Mouse (Mus musculus): Measurements from ENCODE around the gene Hebp1. TPM values are rescaled to one million over a fixed set of nuclear protein-coding genes. Genes with fewer than 3 reads are reported as not detected.

The Hebp1 gene
- polyA plus RNA-seq, 1 experiment from 2014 or later = 4.8 TPM

- H3K9me3 ChIP-seq (ENCODE audit: control insufficient read depth, low read length) = no peaks in the 10 kb centered on the region
- no peak for ATAC-seq
- H3K9ac ChIP-seq (replicated peaks; ENCODE audit: low read depth, low read length) = no peak overlapping the region
- no peak overlapping the region for H3K4me2 ChIP-seq (ENCODE audit: low read length)
- peaks cover 5% of the 10 kb centered on the region for H3K4me1 ChIP-seq (replicated peaks; ENCODE audit: control insufficient read depth, insufficient read depth, low read length)
- H3K4me3 ChIP-seq (replicated peaks; ENCODE audit: low read length) = no peak overlapping the region
- peaks cover 20% of the 10 kb centered on the region for H3K36me3 ChIP-seq (ENCODE audit: control insufficient read depth, insufficient read depth)
- 44% methylated on average over 10 of the region's 10 CpGs for WGBS
- no peak overlapping the region for H3K27ac ChIP-seq (ENCODE audit: low read length)
- no peaks in the 10 kb centered on the region for H3K27me3 ChIP-seq (replicated peaks; ENCODE audit: control insufficient read depth, insufficient read depth, low read length)
These were observed 30.7 kb upstream of the Hebp1 start for GRCm38 (mm10) chr6:135228465-135228941.

GRCm38 (mm10) chr6:135223786-135224416 is 26.1 kb upstream of the Hebp1 start:
- peak; percentile 90 for ATAC-seq
- Histone ChIP-seq H3K4me1 (replicated peaks; ENCODE audit: control insufficient read depth, insufficient read depth, low read length) (peaks cover 8% of the 10 kb centered on the region), H3K27ac (ENCODE audit: low read length) (peak overlapping the region; percentile 31; the same call in 1 of the 2 replicates), H3K4me2 (ENCODE audit: low read length) (no peak overlapping the region), H3K4me3 (replicated peaks; ENCODE audit: low read length) (no peak overlapping the region), H3K27me3 (replicated peaks; ENCODE audit: control insufficient read depth, insufficient read depth, low read length) (no peaks in the 10 kb centered on the region), H3K9ac (replicated peaks; ENCODE audit: low read depth, low read length) (no peak overlapping the region), H3K36me3 (ENCODE audit: control insufficient read depth, insufficient read depth) (peaks cover 9% of the 10 kb centered on the region), H3K9me3 (ENCODE audit: control insufficient read depth, low read length) (no peaks in the 10 kb centered on the region)
- 67% methylated on average over 6 of the region's 6 CpGs for WGBS

GRCm38 (mm10) chr6:135219916-135220315 is 22.1 kb upstream of the Hebp1 start:
- Histone ChIP-seq H3K36me3 (ENCODE audit: control insufficient read depth, insufficient read depth) (peaks cover 7% of the 10 kb centered on the region), H3K27ac (ENCODE audit: low read length) (no peak overlapping the region), H3K27me3 (replicated peaks; ENCODE audit: control insufficient read depth, insufficient read depth, low read length) (no peaks in the 10 kb centered on the region), H3K4me1 (replicated peaks; ENCODE audit: control insufficient read depth, insufficient read depth, low read length) (peaks cover 8% of the 10 kb centered on the region), H3K9me3 (ENCODE audit: control insufficient read depth, low read length) (no peaks in the 10 kb centered on the region), H3K9ac (replicated peaks; ENCODE audit: low read depth, low read length) (no peak overlapping the region), H3K4me3 (replicated peaks; ENCODE audit: low read length) (no peak overlapping the region), H3K4me2 (ENCODE audit: low read length) (no peak overlapping the region)
- no peak for ATAC-seq
- 78% methylated on average over 5 of the region's 5 CpGs for WGBS

- 90% methylated on average over 8 of the region's 8 CpGs for WGBS
- Histone ChIP-seq H3K9me3 (ENCODE audit: control insufficient read depth, low read length) (no peaks in the 10 kb centered on the region), H3K4me3 (replicated peaks; ENCODE audit: low read length) (no peak overlapping the region), H3K4me2 (ENCODE audit: low read length) (no peak overlapping the region), H3K36me3 (ENCODE audit: control insufficient read depth, insufficient read depth) (peaks cover 10% of the 10 kb centered on the region), H3K4me1 (replicated peaks; ENCODE audit: control insufficient read depth, insufficient read depth, low read length) (peaks cover 2% of the 10 kb centered on the region; the same call in 1 of the 2 replicates), H3K27me3 (replicated peaks; ENCODE audit: control insufficient read depth, insufficient read depth, low read length) (no peaks in the 10 kb centered on the region), H3K9ac (replicated peaks; ENCODE audit: low read depth, low read length) (no peak overlapping the region), H3K27ac (ENCODE audit: low read length) (no peak overlapping the region)
- no peak for ATAC-seq
These were observed 20.5 kb upstream of the Hebp1 start for GRCm38 (mm10) chr6:135218330-135218729.

GRCm38 (mm10) chr6:135212666-135213065 is 14.8 kb upstream of the Hebp1 start:
- H3K27ac ChIP-seq (ENCODE audit: low read length) = no peak overlapping the region
- no peaks in the 10 kb centered on the region for H3K27me3 ChIP-seq (replicated peaks; ENCODE audit: control insufficient read depth, insufficient read depth, low read length)
- peaks cover 4% of the 10 kb centered on the region for H3K36me3 ChIP-seq (ENCODE audit: control insufficient read depth, insufficient read depth)
- H3K4me3 ChIP-seq (replicated peaks; ENCODE audit: low read length) = no peak overlapping the region
- no peak overlapping the region for H3K4me2 ChIP-seq (ENCODE audit: low read length)
- 67% methylated on average over 2 of the region's 2 CpGs for whole genome bisulfite sequencing
- ATAC-seq = no peak
- H3K4me1 ChIP-seq (replicated peaks; ENCODE audit: control insufficient read depth, insufficient read depth, low read length) = no peaks in the 10 kb centered on the region
- H3K9ac ChIP-seq (replicated peaks; ENCODE audit: low read depth, low read length) = no peak overlapping the region
- H3K9me3 ChIP-seq (ENCODE audit: control insufficient read depth, low read length) = no peaks in the 10 kb centered on the region

GRCm38 (mm10) chr6:135211169-135211568 is 13.3 kb upstream of the Hebp1 start:
- H3K4me2 ChIP-seq (ENCODE audit: low read length) = no peak overlapping the region
- H3K27me3 ChIP-seq (replicated peaks; ENCODE audit: control insufficient read depth, insufficient read depth, low read length) = no peaks in the 10 kb centered on the region
- H3K27ac ChIP-seq (ENCODE audit: low read length) = no peak overlapping the region
- H3K9me3 ChIP-seq (ENCODE audit: control insufficient read depth, low read length) = no peaks in the 10 kb centered on the region
- H3K4me3 ChIP-seq (replicated peaks; ENCODE audit: low read length) = no peak overlapping the region
- H3K4me1 ChIP-seq (replicated peaks; ENCODE audit: control insufficient read depth, insufficient read depth, low read length) = no peaks in the 10 kb centered on the region
- 81% methylated on average over 7 of the region's 7 CpGs for WGBS
- no peak overlapping the region for H3K9ac ChIP-seq (replicated peaks; ENCODE audit: low read depth, low read length)
- H3K36me3 ChIP-seq (ENCODE audit: control insufficient read depth, insufficient read depth) = peaks cover 3% of the 10 kb centered on the region
- ATAC-seq = no peak

GRCm38 (mm10) chr6:135206909-135207308 is 9.1 kb upstream of the Hebp1 start:
- no peaks in the 10 kb centered on the region for H3K36me3 ChIP-seq (ENCODE audit: control insufficient read depth, insufficient read depth)
- H3K9ac ChIP-seq (replicated peaks; ENCODE audit: low read depth, low read length) = no peak overlapping the region
- peak; percentile 66 for ATAC-seq
- H3K4me3 ChIP-seq (replicated peaks; ENCODE audit: low read length) = no peak overlapping the region
- WGBS = 18% methylated on average over 8 of the region's 8 CpGs
- H3K4me2 ChIP-seq (ENCODE audit: low read length) = no peak overlapping the region
- H3K27ac ChIP-seq (ENCODE audit: low read length) = peak overlapping the region; percentile 20; the same call in 1 of the 2 replicates
- H3K27me3 ChIP-seq (replicated peaks; ENCODE audit: control insufficient read depth, insufficient read depth, low read length) = no peaks in the 10 kb centered on the region
- peaks cover 3% of the 10 kb centered on the region; the same call in 1 of the 2 replicates for H3K4me1 ChIP-seq (replicated peaks; ENCODE audit: control insufficient read depth, insufficient read depth, low read length)
- no peaks in the 10 kb centered on the region for H3K9me3 ChIP-seq (ENCODE audit: control insufficient read depth, low read length)

GRCm38 (mm10) chr6:135205802-135206201 is 8.0 kb upstream of the Hebp1 start:
- Histone ChIP-seq H3K27ac (ENCODE audit: low read length) (no peak overlapping the region), H3K9me3 (ENCODE audit: control insufficient read depth, low read length) (no peaks in the 10 kb centered on the region), H3K4me2 (ENCODE audit: low read length) (no peak overlapping the region), H3K36me3 (ENCODE audit: control insufficient read depth, insufficient read depth) (no peaks in the 10 kb centered on the region), H3K4me3 (replicated peaks; ENCODE audit: low read length) (no peak overlapping the region), H3K9ac (replicated peaks; ENCODE audit: low read depth, low read length) (no peak overlapping the region), H3K27me3 (replicated peaks; ENCODE audit: control insufficient read depth, insufficient read depth, low read length) (no peaks in the 10 kb centered on the region), H3K4me1 (replicated peaks; ENCODE audit: control insufficient read depth, insufficient read depth, low read length) (peaks cover 3% of the 10 kb centered on the region; the same call in 1 of the 2 replicates)
- 90% methylated on average over 4 of the region's 4 CpGs for WGBS
- ATAC-seq = no peak

- H3K9ac ChIP-seq (replicated peaks; ENCODE audit: low read depth, low read length) = no peak overlapping the region
- WGBS = 71% methylated on average over 4 of the region's 4 CpGs
- no peak overlapping the region for H3K4me2 ChIP-seq (ENCODE audit: low read length)
- no peaks in the 10 kb centered on the region for H3K36me3 ChIP-seq (ENCODE audit: control insufficient read depth, insufficient read depth)
- ATAC-seq = no peak
- H3K9me3 ChIP-seq (ENCODE audit: control insufficient read depth, low read length) = no peaks in the 10 kb centered on the region
- H3K27me3 ChIP-seq (replicated peaks; ENCODE audit: control insufficient read depth, insufficient read depth, low read length) = no peaks in the 10 kb centered on the region
- H3K27ac ChIP-seq (ENCODE audit: low read length) = no peak overlapping the region
- no peak overlapping the region for H3K4me3 ChIP-seq (replicated peaks; ENCODE audit: low read length)
- peaks cover 7% of the 10 kb centered on the region for H3K4me1 ChIP-seq (replicated peaks; ENCODE audit: control insufficient read depth, insufficient read depth, low read length)
These were observed 7.0 kb upstream of the Hebp1 start for GRCm38 (mm10) chr6:135204869-135205268.
